Mouse (Mus musculus) brain, adult 2 months (tissue): ENCODE data around the gene Mapk7.

Experiments
- DNase-seq: peaks from one replicate; pipeline ENCODE4 v3.0.0; 2011; ENCODE audit warnings: low read depth, low spot score

The Mapk7 gene

GRCm38 (mm10) chr11:61465422-61465821 lies 28.8 kb downstream of the Mapk7 start:
- no peak for DNase-seq

DNA sequence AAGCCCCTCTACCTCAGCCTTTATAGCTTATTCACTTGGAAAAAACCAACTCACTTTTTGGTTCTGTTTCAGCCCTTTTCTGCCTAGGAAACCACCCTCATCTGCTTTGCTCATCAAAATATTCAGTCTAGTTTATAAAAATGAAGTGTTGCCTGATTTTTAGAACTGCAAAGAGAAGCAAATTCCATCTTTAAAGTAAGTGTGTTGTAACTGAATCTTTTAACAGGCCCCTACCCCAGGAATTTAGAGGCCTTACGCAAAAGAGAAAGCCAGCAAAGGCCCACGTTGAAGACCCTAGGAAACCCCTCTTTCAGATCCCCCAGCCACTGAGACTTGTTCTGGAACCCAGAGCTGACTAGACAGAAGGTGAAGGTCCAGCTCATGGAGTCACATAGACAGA lies 30.1 kb downstream of the Mapk7 start:
- DNase-seq: no peak

DNA sequence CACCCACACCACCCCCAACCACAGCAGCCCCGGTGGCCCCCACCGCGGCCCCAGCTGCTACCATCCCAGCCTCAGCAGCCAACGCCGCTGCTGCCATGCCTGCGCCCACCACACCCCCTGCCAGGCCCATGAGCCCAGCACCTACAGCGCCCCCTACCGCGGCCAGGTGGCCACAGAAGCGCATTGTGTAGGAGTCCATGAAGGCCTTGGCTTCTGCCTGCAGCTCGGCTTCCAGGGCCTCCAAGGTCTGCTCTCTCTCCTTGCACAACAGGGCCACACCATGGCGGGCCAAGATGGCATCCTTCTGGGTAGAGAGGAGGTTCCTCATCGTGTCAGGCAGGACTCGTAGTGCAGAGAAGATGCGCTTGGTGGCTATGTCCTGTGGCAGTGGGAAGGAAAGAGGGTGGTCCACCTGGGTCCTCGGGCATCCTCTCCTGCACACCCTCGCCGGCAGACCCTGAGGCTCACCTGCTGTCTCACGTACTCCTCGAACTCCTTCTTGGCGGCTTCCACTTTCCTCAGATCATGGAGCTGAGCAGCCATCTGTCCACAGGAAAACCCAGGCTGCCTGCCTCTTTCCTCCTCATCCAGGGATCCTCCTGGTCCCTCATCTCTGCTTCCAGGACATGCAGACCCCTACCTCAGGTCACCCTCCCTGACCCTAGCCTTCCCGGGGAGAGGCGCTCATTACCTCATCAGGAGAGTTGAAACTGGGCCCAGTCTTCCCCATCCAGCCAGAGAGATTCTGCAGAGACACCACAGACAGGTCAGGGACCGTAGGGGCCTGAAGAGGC lies 44.5 kb downstream of the Mapk7 start:
- peak; percentile 64 for DNase-seq

DNA sequence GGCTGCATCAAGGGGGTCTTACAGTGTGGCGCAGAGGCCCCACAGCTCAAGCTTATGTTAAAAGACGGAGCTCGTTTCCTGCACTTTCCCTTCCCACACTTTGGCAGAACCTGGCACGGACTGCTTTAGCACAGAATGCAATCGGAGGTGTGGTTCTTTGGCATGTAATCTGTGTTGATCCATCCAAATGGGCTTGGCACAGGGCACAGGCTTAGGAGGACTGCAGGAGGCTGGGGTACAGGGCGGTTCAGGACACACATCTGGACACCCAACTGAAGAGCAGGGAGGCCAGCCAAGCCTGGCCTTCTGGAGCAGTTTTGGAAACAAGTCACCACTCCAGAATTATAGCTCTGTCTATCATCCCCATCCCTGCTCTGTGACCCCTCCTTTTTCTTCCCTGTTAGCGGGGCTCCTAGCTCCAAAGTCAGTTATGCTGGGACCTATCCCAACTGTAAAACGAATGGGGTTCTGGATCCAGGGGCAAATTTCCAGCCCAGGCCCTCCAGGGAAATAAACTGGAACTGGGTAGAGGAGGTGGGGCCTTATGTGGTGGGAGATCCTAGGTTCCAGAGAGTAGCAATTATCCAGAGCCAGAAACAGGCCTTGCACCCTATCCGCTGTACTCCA lies 45.5 kb downstream of the Mapk7 start:
- DNase-seq: peak; percentile 96

DNA sequence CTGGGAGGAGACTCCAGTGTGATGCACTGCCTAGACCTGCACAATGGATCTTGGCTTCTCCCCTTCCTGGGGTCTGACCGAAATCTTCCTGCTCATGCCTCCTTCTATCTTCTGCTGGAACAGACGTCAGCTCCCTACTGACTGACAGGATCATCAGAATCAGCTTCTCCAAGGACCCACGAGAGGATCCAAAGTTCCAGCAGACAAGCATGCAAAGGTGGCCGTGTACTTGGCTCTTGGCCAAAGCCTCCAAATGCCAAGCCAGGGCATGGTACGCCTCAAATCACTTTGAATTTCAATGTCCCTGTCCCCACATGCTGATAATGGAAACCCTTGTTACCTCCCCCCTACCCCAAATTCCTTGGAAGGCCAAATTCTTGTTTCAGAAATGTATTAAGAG lies 46.2 kb downstream of the Mapk7 start:
- DNase-seq: peak; percentile 69

DNA sequence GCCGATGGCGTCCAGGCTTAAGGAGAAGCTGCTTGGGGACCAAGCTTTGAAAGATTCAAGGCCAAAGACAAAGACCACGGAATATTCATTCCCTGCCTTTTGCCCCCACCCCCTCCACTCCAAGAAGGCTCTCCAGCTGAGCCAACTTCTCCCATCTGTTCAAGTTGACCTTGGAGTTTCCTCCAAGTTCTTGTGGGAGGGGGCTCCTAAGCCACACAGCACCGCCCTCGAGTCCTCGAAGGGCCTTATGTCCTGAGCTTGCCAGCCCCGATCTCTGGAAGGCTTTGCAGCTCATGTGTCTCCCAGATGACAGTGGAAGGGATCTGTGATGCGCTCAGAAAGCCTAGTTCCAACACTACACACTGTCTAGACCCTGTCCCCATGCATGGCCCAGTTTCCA lies 46.9 kb downstream of the Mapk7 start:
- DNase-seq: no peak

DNA sequence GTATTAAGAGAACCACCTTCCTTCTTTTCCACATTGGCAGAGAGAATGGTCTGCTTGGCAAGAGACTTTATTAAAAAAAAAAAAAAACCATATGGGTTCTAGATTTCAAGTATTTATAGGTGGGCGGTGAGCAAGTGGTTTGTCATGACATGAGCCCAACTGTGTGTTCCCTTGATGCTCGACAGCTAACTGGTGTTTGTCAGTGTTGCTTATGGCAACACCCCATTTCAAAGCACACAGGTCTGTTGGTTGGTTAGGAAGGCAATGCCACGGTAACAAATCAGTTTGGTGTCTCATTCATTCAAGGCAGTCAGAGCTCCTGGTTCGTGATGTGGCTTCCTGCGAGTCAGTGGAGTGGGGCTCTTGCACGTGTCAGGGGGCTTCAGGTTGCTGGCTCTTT lies 50.4 kb downstream of the Mapk7 start:
- peak; percentile 53 for DNase-seq

- DNase-seq: peak; percentile 89
Measured at GRCm38 (mm10) chr11:61441670-61442069, 52.5 kb downstream of the Mapk7 start.

GRCm38 (mm10) chr11:61440416-61440815 lies 53.8 kb downstream of the Mapk7 start:
- DNase-seq: no peak

GRCm38 (mm10) chr11:61439170-61439569 lies 55.0 kb downstream of the Mapk7 start:
- DNase-seq: peak; percentile 58
